Mouse (Mus musculus): ENCODE measurements around the gene Ccnd1. TPM values are rescaled to one million over a fixed set of nuclear protein-coding genes. Genes with fewer than 3 reads are reported as not detected.
A peak's percentile ranks its signal among the peaks of the same experiment; 100 is the strongest.
"Not testable (repeated sequence)": the region's sequence is repeated elsewhere in the genome, so short reads cannot be mapped to it uniquely, and the experiment has no call there.

Gene Ccnd1
- polyA plus RNA-seq, 1 experiment from 2014 or later = 19.2 TPM

DNA sequence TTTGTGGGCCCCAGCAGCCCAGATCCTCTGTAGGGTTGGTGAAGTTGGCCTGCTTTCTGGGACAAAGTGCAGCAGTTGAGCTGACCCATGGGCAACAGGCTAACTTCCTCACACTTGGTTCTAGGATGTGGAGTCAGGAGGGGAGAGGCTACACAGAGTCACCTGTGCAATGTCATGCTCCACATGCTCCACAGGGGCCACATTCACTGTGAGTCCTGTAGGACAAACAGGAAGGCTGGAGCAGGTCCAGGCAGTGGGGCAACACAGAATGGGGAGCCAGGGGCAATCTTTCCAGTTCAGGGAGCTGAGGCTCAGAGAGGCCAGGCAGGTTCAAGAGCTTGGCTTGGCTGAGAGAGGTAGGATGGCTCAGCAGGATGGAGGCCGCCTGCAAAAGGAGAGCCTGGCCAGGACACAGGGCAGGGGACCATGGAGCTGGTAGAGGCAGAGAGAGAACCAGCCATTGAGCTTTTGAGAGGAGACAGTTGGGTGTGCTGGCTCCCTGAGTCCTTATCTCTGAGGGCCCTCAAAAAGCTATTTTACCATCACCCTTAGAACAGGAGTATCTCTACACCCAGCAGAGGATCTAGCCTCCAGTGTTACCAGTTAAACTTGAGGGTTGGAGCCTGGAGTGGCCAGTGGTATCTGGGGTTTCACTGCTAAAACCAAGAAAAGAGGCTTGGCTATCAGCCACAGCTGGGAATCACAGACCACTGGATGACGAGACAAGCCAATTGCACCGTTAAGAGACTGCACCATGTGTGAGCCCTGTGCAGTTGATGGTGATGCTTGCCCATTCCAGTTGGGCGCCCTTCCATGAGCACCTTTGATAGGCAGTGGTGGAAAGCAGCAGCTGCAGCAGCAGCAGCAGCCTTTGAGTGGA lies 11.5 kb downstream of the Ccnd1 start:
- 72% methylated on average over 4 of the region's 4 CpGs for WGBS
- Histone ChIP-seq H3K4me1 (peaks cover 9% of the 10 kb centered on the region), H3K27ac (replicated peaks) (no peak overlapping the region), H3K9ac (replicated peaks) (no peak overlapping the region; the same call in 1 of the 2 replicates), H3K4me2 (no peak overlapping the region), H3K4me3 (replicated peaks) (no peak overlapping the region), H3K27me3 (replicated peaks) (no peaks in the 10 kb centered on the region), H3K9me3 (replicated peaks) (no peaks in the 10 kb centered on the region), H3K36me3 (peaks cover 4% of the 10 kb centered on the region; the same call in 1 of the 2 replicates)
- no peak for ATAC-seq (ENCODE audit: low FRiP score)

DNA sequence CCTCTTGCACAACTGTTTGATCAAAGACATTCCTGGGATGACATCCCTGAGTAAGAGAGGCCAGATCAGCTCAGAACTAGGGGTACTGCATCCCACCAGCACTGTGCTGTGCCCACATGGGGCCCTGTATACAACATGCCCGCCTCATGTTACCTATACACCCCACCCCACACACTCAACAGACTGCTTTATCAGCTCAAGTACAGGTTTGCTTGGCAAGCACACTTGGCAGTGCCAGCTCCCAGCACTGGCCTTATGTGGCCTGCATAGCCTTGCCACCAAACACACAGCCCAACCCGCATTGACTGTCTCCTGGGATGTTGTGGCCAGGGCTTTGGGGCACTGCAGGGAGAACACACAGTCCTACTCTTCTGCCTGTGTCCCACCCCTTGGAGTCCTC lies 12.1 kb downstream of the Ccnd1 start:
- no peak overlapping the region for H3K4me3 ChIP-seq (replicated peaks)
- peaks cover 9% of the 10 kb centered on the region for H3K4me1 ChIP-seq
- H3K27me3 ChIP-seq (replicated peaks) = no peaks in the 10 kb centered on the region
- H3K9ac ChIP-seq (replicated peaks) = no peak overlapping the region; the same call in 1 of the 2 replicates
- peaks cover 7% of the 10 kb centered on the region; the same call in 1 of the 2 replicates for H3K36me3 ChIP-seq
- H3K27ac ChIP-seq (replicated peaks) = no peak overlapping the region
- no peaks in the 10 kb centered on the region for H3K9me3 ChIP-seq (replicated peaks)
- WGBS = 80% methylated on average over 2 of the region's 2 CpGs
- no peak for ATAC-seq (ENCODE audit: low FRiP score)
- H3K4me2 ChIP-seq = no peak overlapping the region

- Histone ChIP-seq H3K27me3 (replicated peaks) (no peaks in the 10 kb centered on the region), H3K4me2 (no peak overlapping the region), H3K4me1 (peaks cover 15% of the 10 kb centered on the region), H3K27ac (replicated peaks) (no peak overlapping the region), H3K9ac (replicated peaks) (no peak overlapping the region), H3K9me3 (replicated peaks) (no peaks in the 10 kb centered on the region), H3K4me3 (replicated peaks) (no peak overlapping the region), H3K36me3 (peaks cover 52% of the 10 kb centered on the region)
- 68% methylated on average over 1 of the region's 1 CpGs for WGBS
- ATAC-seq (ENCODE audit: low FRiP score) = no peak
Measured at GRCm38 (mm10) chr7:144918823-144919222, 20.9 kb downstream of the Ccnd1 start.

GRCm38 (mm10) chr7:144914948-144915750 lies 24.6 kb downstream of the Ccnd1 start, which contains the start of gene LTO1:
Gene LTO1 (plus strand): TSS chr7:144915100.
- Histone ChIP-seq H3K4me2 (peak within 1 kb of the TSS; percentile 87), H3K27me3 (replicated peaks) (no peaks in the 10 kb centered on the region), H3K9me3 (replicated peaks) (no peaks in the 10 kb centered on the region), H3K27ac (replicated peaks) (peak within 1 kb of the TSS; percentile 90), H3K4me1 (peaks cover 15% of the 10 kb centered on the region), H3K9ac (replicated peaks) (peak within 1 kb of the TSS; percentile 94), H3K4me3 (replicated peaks) (peak within 1 kb of the TSS; percentile 87), H3K36me3 (peaks cover 29% of the 10 kb centered on the region)
- WGBS = under 1% methylated on average over 55 of the region's 55 CpGs
- peak; percentile 92 for ATAC-seq (ENCODE audit: low FRiP score)

DNA sequence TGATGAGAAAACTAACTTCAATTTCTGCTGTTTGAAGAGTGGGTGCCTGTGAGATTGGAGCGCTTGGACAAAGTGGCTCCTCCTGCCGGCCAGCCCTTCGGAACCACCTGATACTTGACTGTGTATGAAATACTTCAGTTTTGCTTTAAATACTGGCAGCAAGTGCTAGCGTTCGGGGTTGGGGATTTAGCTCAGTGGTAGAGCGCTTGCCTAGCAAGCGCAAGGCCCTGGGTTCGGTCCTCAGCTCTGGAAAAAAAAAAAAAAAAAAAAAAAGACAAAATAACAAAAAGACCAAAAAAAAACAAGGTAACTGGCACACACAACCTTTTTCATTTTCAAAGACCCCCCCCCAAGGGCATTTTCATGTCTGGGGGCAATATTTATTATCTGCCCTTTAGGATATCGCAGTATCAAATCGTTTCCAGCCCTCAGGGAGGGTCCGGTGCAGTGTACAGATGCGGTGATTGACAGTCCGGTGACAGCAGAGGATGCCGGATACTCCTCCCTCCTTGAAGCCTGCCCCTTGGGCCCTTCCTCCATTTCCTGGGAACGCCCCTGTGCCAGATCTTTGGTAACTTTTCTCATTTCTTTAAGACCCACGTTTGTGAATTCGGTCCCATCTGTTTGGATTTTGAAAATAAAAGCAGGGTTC lies 25.3 kb downstream of the Ccnd1 start:
- H3K9ac ChIP-seq (replicated peaks) = peak overlapping the region; percentile 94
- peaks cover 15% of the 10 kb centered on the region for H3K4me1 ChIP-seq
- peak overlapping the region; percentile 90 for H3K27ac ChIP-seq (replicated peaks)
- peak overlapping the region; percentile 87 for H3K4me2 ChIP-seq
- ATAC-seq (ENCODE audit: low FRiP score) = peak; percentile 89
- peaks cover 22% of the 10 kb centered on the region for H3K36me3 ChIP-seq
- no peaks in the 10 kb centered on the region for H3K27me3 ChIP-seq (replicated peaks)
- WGBS = 6% methylated on average over 17 of the region's 17 CpGs
- H3K4me3 ChIP-seq (replicated peaks) = peak overlapping the region; percentile 87
- no peaks in the 10 kb centered on the region for H3K9me3 ChIP-seq (replicated peaks)

DNA sequence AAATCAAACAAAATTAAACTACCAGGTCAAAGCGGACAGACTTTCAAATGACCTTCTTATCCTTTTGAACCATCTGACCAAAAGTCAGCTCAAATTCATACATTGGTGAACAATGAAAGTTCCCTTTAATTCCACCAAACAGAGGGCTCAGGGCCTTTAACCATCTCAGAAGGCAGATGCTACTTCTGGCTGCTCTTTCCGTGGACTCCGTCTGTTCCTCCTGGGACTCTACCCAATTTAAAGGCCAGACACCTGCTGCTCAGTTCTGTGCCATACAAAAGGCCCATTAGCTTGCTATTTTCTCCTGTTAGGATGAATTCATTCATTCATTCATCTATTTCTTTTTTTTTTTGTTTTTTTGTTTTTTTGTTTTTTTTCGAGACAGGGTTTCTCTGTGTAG lies 26.8 kb downstream of the Ccnd1 start:
- no peaks in the 10 kb centered on the region for H3K9me3 ChIP-seq (replicated peaks)
- peaks cover 8% of the 10 kb centered on the region for H3K36me3 ChIP-seq
- H3K27ac ChIP-seq (replicated peaks) = no peak overlapping the region
- ATAC-seq (ENCODE audit: low FRiP score) = no peak
- H3K4me3 ChIP-seq (replicated peaks) = no peak overlapping the region
- H3K9ac ChIP-seq (replicated peaks) = no peak overlapping the region
- H3K4me1 ChIP-seq = peaks cover 15% of the 10 kb centered on the region
- 53% methylated on average over 4 of the region's 4 CpGs for WGBS
- no peaks in the 10 kb centered on the region for H3K27me3 ChIP-seq (replicated peaks)
- H3K4me2 ChIP-seq = no peak overlapping the region

- Histone ChIP-seq H3K9ac (replicated peaks) (no peak overlapping the region), H3K9me3 (replicated peaks) (no peaks in the 10 kb centered on the region), H3K36me3 (no peaks in the 10 kb centered on the region), H3K4me2 (no peak overlapping the region), H3K4me1 (peaks cover 7% of the 10 kb centered on the region), H3K27me3 (replicated peaks) (no peaks in the 10 kb centered on the region), H3K4me3 (replicated peaks) (no peak overlapping the region), H3K27ac (replicated peaks) (no peak overlapping the region)
- 92% methylated on average over 1 of the region's 1 CpGs for WGBS
- ATAC-seq (ENCODE audit: low FRiP score) = no peak
Measured at GRCm38 (mm10) chr7:144911121-144911520, 28.6 kb downstream of the Ccnd1 start.

GRCm38 (mm10) chr7:144908705-144909104 lies 31.0 kb downstream of the Ccnd1 start:
- Histone ChIP-seq H3K4me1 (no peaks in the 10 kb centered on the region; the same call in 1 of the 2 replicates), H3K27ac (replicated peaks) (no peak overlapping the region), H3K27me3 (replicated peaks) (no peaks in the 10 kb centered on the region), H3K9me3 (replicated peaks) (no peaks in the 10 kb centered on the region), H3K4me2 (peak overlapping the region; percentile 15; the same call in 1 of the 2 replicates), H3K9ac (replicated peaks) (no peak overlapping the region), H3K4me3 (replicated peaks) (no peak overlapping the region), H3K36me3 (no peaks in the 10 kb centered on the region)
- ATAC-seq (ENCODE audit: low FRiP score) = peak; percentile 44; the same call in 1 of the 2 replicates
- WGBS = 35% methylated on average over 7 of the region's 7 CpGs

- WGBS = 14% methylated on average over 8 of the region's 8 CpGs
- no peak for ATAC-seq (ENCODE audit: low FRiP score)
- H3K4me1 ChIP-seq = no peaks in the 10 kb centered on the region; the same call in 1 of the 2 replicates
- no peaks in the 10 kb centered on the region for H3K36me3 ChIP-seq
- H3K9me3 ChIP-seq (replicated peaks) = no peaks in the 10 kb centered on the region
- no peak overlapping the region for H3K4me2 ChIP-seq
- H3K4me3 ChIP-seq (replicated peaks) = no peak overlapping the region
- H3K27ac ChIP-seq (replicated peaks) = no peak overlapping the region
- H3K9ac ChIP-seq (replicated peaks) = no peak overlapping the region
- no peaks in the 10 kb centered on the region for H3K27me3 ChIP-seq (replicated peaks)
Measured at GRCm38 (mm10) chr7:144907793-144908192, 31.9 kb downstream of the Ccnd1 start.

GRCm38 (mm10) chr7:144906708-144907397 lies 32.9 kb downstream of the Ccnd1 start:
- Histone ChIP-seq H3K9me3 (replicated peaks) (no peaks in the 10 kb centered on the region), H3K4me2 (peak overlapping the region; percentile 44), H3K36me3 (no peaks in the 10 kb centered on the region), H3K4me3 (replicated peaks) (0 out of 2 replicates have a peak overlapping the region, but pooled peaks have one; percentile 6), H3K4me1 (no peaks in the 10 kb centered on the region; the same call in 1 of the 2 replicates), H3K27ac (replicated peaks) (no peak overlapping the region), H3K9ac (replicated peaks) (no peak overlapping the region), H3K27me3 (replicated peaks) (no peaks in the 10 kb centered on the region)
- 0 out of 2 replicates have a peak, but pooled peaks have one; percentile 48 for ATAC-seq (ENCODE audit: low FRiP score)
- 10% methylated on average over 28 of the region's 28 CpGs for WGBS

- H3K27me3 ChIP-seq (replicated peaks); H3K4me1 ChIP-seq; H3K4me3 ChIP-seq (replicated peaks); ATAC-seq (ENCODE audit: low FRiP score); H3K27ac ChIP-seq (replicated peaks); H3K4me2 ChIP-seq; H3K9me3 ChIP-seq (replicated peaks); H3K36me3 ChIP-seq; H3K9ac ChIP-seq (replicated peaks): not testable (repeated sequence)
- WGBS = 94% methylated on average over 3 of the region's 3 CpGs
Measured at GRCm38 (mm10) chr7:144905514-144905913, 34.2 kb downstream of the Ccnd1 start.
